Mouse (Mus musculus) mesoderm, embryonic 11.5 days (tissue): ENCODE data around the gene Lca5l.
"Not testable (repeated sequence)": the region's sequence is repeated elsewhere in the genome, so short reads cannot be mapped to it uniquely, and the experiment has no call there.

Experiments
- DNase-seq: peaks from one replicate; pipeline ENCODE4 v3.0.0-alpha.2; 2012; ENCODE audit warnings: low read depth, low spot score

Gene Lca5l

DNA sequence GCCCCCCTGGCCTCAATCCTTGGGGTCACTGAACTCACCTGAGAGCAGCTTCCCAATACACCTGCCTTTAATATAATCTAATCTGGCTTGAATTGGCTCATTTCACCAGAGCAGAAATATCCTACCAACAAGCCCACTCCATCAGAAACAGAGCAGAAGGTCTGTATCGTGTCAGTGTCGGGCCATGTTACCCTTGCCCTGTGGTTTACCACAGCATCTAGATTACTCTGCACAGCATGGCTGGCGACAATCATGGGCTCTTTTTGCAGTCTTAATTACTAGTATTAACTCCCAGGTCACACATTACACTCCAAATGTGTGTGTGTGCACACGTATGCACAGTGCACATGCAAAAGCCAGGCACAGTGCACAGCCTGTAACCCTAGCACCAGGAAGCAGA lies 23.2 kb downstream of the Lca5l start:
- DNase-seq = no peak

DNA sequence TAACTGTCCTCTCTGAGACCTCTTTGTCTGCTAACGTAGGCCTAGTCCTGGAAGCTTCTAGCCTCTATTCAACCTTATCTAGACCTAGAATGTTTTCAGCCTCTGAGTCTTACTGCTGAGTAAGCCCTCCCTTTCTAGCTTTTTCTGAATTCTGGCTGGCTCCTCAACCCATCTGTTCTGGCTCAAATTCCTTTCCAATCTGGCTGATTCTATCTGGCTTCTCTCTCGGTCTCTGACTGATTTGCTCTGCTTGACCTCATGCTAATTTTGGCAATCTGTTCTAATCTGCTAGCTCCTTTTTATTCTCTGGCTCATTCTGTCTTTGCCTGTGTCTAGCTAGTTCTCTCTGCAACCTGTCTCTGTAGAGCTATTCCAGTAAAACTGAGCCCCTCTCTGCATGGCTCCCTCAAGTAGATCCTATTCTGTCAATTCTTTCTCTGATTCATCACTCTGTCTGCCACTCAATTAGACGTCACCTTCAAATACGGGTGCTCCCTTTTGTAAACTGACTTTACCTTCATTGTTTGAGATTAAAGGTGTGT lies 26.3 kb downstream of the Lca5l start:
- DNase-seq = no peak

DNA sequence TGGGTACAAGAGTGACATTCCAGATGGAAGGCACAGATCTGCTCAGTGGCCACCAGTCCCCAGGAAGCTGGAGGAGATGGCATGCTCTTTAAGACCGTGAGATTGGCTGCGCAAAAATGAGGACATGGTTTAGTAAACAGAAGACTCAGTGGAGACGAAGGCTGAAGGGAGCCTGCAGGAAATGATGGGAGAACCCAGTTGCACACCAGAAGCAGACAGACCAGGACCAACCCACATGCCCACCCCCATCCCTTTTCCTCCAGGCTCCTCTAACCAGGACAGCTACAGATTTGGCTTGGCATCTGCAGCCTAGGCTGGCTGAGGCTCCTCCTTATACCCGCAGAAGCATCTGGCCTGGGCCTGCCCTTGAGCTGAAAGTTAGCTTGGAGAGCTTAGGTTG lies 30.7 kb downstream of the Lca5l start:
- DNase-seq = no peak

DNA sequence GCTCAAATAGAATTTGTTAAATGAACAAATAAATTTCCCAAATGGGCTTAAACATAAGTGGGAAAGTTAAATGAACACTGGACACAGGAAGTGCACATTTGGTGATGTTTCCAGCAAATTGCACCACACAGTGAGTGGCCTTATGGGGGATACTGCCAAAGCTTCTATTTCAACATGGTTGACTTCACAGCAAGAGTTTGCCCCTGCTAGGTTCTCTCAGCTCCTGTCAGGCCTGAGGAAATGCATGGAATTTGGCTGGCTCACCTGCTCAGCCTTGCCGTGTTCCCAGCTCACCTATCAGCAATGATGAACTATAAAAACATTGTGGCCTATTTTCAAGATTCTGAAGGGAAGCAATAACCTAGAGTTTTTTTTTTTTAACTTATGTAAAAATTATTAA lies 31.1 kb downstream of the Lca5l start:
- DNase-seq = no peak

DNA sequence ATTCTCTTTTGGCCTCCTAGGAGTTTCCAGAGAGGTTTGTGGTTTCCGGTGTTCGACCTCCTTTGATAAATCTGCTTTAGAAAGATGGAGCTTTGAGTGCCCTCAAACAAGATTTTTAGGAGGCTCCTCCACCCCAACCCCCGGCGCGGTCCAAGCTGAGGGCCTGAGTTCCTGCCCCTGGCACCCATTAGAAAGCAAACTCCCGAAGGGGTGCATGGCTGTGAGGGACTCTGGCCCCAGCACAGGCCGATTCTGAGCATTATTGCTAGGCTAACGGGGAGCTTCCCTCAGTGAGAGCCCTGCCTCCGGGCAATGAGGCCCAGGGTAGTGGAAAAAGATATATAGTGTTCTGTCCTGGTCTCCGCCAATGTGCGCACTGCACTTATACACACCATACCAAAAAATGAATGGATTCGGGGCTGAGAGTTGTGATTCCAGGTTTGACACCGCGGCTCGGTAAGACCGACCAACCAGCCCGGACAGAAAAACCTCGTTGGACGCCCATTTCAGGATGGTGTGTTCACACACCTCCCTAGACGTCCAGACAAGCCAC lies 32.2 kb downstream of the Lca5l start:
- DNase-seq = no peak

DNA sequence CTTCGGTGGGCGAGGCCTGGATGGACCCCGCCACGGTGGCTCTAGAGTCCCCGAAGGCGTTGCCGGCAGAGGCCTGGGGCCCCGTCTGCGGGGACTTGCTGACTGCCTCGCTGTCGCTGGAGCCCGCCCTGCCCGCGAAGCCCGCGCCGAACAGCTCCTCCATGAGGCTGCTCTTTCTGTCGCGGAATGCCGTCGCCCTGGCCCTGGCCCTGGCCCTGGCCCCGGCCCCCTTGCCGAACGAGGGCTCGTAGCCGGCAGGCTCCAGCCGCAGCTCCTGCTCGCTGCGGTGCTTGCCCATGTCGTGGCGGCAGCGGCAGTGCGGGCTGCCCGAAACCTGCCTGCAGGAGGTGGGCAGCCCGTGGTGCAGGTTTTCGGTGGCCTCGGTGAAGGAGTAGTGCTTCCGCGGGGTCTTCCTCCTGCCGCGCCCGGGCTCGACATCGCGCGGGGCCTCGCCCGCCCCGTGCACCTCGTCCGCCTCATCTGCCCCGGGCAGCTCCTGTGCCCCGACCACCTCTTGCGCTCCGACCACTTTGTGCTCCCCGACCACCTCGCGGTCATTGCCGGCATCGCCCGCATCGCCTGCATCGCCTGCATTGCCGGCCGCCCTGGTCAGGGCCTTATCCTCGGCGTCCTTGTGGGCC lies 32.9 kb downstream of the Lca5l start:
- peak; percentile 78 for DNase-seq

DNA sequence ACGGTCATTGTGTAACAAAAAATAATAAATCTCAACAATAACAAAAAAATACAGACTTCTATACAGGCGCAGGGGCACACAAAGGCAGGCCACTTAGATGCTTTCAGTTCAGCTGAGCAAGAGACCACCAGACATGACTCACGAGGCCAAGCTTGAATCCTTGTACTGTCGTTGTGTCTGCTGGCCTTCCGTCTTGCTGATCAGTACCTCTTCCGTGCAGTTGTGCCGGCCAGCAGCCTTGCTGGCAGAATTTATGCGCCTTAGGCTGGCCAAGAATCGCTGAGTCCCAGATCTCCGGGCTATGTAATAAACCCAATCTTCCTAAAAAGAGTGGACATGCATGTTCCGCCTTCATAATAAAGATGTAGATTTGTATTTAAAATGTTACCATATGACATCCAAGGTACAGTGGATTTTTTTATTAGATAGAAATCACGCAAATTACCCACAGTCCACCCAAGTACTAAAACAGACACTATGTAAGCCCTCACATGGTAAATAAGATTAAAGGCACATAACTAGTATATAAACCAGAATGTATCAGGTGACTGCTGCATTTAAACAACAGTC lies 33.5 kb downstream of the Lca5l start:
- DNase-seq = no peak

DNA sequence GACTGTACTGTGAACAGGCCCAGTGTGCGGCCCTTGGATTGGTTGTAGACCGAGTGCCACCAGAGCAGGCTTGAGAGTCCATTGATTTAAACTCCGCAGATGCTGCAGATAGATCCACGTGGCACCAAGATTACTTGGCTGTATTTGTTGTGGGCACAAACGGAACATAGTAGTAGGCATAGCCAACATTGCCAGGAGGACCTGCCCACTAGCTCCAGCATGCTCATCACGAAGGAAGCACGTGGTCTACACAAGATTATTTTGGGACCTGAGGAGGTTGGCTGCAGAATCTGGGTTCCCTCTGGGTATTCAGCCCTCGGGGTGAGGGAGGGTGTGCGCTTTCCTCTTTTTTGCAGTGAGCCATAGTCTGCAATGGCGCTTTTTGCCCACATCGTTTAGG lies 34.9 kb downstream of the Lca5l start:
- no peak for DNase-seq

DNA sequence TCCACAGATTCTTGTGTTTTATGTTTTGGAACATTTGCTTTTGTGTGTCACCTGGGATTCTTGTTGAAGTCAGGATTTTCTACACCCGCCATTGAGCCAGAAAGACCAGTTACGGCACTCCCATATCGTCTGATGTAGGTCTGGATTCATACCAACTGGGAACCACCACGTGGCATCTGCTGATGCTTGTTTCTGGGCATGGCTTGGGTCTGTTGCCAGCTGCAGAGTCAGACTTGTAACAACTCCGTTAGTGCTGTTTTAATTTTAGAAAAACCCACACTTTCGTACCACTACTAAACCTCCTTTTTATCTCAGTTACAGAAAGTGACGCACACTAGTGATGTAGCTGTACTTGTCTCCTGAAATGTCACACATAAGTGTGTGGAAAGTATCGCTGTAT lies 36.1 kb downstream of the Lca5l start:
- no peak for DNase-seq

DNA sequence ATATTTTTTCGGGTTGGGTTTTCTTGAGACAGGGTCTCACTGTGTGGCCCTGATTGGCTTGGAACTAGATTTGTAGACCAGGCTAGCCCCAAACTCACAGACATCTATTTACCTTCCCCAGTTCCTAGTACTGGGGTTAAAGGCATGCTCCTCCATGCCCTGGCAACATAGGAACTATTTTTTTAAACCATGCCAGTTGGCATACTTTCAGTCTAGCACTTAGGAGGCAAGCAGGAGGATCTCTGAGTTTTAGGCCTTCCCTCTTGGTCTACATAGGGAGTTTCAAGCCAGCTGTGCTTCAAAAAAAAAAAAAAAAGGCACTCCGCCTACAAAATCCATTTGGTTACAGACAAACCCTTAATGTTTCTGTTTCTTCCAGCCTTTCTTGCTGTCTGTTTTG lies 37.6 kb downstream of the Lca5l start:
- DNase-seq = no peak

DNA sequence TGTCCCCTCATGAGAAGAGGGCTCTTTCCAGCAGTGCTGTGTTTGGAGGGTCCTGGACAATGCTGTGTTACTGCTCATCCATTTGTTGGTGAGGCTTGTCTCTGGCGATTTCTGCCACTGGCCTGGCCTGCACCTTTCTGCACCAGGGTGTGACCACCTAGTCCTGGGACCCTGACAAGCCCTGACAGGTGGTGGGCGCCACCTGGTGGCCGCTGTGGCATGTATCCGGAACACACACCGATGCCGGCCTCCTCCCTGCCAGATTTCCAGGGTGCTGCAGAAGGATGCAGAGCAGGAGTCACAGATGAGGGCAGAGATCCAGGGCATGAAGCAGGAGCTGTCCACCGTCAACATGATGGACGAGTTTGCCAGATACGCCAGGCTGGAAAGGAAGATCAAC lies 40.5 kb downstream of the Lca5l start:
- peak; percentile 73 for DNase-seq

DNA sequence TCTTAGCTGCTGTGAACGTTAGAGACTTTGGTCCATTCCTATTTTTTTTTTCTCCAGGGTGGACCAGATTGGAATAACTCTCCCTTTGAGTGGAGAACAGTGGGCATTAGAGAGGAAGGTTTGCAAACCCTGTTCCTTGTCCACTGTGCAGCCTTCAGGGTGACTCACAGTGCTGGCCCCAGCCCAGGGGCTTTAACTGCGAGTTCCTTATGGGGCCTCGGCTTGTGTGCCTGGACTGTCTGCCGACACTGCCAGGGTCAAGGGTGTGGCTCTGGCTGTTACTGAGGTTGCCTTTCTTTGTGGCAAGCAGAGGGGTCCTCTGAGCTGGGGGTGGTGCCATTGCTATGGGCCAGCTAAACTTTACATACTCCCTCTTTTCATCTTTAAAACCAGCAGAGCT lies 41.1 kb downstream of the Lca5l start:
- DNase-seq = no peak

DNA sequence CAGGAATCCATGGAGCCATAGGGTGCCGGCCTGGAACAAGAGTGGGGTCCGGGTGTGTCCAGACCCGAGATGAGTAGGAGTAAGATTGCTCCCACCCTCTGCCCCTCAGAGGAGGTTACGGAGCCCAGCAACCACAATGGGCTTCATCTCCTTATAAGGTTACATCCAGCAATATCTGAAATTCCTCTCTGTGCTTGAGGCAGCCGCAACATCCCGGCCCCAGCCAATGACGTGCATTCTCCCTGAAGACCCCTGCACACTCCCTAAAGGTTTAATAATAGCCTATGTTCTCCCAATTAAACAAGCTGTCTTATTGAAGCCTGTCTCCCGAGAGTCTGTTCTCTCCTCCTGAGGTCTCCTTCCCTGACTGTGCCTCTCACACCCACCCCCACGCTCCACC lies 42.8 kb downstream of the Lca5l start:
- DNase-seq = no peak

DNA sequence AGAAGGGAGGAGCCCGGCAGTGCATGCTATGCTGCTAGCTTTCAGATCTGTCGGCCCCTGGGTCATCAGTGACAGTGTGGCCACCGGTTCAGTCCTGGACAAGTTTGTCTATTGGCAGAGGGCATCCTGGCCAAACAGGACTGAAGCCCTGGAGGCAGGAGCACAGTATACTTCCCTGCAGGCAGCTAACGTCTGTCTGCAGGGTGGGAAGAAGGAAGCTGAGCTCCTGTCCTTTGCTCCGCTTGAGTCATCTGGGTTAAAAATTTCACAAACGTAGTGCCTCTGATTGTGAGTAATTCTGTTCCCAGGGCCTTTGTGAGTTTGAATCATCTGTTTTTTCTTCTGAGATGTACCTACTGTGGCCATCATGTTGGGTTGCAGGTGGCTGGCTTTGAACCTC lies 43.2 kb downstream of the Lca5l start:
- DNase-seq = no peak

DNA sequence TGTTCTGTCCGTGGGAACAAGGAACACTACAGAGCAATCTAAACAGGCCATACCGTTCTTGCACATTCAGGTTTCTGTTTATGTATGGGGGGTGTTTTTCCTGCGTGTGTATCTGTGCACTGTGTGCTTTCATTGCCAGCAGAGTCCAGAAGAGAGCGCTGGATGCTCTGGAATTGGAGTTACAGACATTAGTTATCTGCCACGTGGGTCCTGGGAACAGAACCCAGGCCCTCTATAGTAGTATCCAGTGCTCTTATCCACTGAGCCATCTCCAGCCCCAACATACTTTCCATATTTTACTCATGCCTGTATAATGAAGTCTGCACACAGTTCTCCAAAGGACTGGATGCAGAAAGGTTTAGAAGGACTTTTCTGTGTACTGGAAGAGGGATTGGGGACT lies 46.3 kb downstream of the Lca5l start:
- DNase-seq = no peak

DNA sequence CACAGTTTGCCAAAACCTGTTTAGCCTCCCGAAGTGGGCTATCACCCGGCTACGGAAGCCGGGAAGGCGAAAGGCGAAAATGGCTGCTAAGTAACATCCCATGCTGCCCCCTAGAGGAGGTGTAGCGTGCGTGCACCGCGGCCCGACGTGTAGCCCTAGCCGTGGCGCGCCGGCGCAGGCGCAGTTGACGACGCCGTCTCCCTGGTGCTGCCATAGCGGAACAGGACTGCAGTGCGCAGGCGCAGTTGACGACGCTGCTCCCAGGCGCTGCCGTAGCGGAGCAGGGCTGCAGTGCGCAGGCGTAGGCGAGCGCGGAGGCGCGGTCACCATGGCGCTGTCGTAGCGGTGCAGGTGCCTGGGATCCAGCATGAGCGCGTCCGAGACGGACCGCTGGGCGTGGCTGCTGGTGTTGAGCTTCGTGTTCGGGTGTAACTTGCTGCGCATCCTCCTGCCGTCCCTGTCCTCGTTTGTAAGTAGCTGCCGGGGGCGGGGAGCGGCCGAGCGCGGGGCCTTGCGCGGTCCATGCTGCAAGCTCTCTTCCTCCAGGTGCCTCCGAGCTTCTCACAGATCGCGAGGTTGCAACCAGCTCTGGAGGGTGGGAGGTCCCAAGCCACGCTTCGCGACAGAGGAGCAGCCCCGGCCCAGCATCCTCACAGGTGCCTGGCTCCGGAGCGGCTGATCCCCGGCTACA lies 46.8 kb downstream of the Lca5l start, which contains the start of gene Wrb:
Gene Wrb (plus strand): TSS at position 298 of the 691 bp plus-strand sequence.
- peak; percentile 100 for DNase-seq

DNA sequence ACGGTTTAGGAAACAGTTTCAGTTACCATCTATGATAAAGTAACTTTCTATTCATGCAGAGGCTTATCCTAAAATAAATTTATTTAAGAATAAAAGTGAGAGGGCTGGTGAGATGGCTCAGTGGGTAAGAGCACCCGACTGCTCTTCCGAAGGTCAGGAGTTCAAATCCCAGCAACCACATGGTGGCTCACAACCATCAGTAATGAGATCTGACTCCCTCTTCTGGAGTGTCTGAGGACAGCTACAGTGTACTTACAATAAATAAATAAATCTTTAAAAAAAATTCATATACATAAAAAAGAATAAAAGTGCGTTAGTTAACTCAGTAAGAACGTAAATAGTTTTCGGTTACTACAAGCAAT lies 47.3 kb downstream of the Lca5l start:
- DNase-seq = not testable (repeated sequence)

DNA sequence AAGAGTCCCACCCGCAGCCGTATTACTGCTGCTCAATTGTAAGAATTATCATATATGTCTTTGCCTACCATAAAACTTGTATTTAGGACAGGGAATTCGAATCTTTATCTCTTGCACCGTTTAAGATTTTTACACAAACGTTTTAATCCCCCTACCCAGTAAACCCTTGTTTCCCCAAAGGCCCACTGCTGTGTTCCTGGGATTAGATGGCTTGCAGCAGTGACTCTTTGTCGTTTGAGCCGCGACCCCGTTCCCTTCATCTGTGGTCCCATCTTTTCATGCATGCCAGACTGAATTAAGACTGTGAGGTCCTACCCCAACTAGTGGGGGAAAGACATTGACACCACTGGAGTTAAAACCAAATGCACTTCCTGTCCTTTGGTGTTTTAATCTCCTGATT lies 63.6 kb downstream of the Lca5l start:
- peak; percentile 50 for DNase-seq

DNA sequence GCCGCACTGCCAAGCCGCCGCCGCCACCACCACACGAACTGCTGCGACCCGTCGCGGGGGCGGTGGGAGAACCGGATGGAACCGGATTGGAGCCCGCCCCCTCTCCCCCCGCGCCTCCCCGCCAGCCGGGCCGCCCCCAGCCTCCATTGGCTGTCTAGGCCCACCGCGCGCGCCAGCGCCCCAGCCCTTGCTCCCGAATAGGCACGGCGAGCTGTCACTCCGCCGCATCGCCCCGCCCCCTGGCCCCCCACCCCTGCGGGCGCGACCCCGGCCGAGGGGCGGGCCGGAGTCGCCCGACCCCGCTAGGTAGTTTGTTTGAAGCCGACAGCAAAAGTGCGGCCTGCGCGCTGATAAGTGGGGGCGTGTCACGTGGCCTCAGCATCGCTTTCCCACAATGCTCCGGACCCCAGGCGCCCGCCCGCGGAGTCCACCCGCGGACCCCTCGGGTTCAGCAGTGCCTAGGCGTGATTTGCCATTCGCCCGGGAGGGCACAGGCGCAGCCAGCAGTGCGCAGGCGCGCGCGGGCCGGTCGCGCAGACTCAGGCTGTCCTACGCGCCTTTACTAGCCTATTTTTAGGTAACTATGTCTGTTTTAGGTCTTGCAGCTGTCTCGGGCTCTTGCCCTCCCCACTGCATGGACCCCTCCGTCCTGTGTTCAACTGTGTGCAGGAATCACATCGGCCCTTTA lies 64.3 kb downstream of the Lca5l start, which contains the start of gene Hmgn1:
Gene Hmgn1 (minus strand): TSS at position 73 of the 688 bp plus-strand sequence.
- DNase-seq = peak; percentile 99

DNA sequence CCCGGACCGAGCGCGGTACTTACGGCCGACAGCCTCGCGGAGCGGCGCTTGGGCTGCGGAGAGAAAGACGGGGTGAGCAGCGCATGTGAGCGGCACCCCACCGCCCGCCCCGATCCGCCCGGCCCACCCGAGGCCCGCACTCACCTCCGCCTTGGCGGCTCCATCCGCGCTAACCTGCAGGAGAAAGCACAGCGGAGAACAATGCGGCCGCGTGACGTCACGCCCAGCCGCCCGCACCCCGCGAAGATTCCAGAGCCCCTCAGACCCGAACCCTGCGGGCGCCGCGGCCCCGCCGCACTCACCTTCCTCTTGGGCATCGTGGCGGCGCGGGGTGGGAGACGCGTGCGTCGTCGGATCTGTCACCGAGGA lies 64.8 kb downstream of the Lca5l start:
- DNase-seq = no peak

DNA sequence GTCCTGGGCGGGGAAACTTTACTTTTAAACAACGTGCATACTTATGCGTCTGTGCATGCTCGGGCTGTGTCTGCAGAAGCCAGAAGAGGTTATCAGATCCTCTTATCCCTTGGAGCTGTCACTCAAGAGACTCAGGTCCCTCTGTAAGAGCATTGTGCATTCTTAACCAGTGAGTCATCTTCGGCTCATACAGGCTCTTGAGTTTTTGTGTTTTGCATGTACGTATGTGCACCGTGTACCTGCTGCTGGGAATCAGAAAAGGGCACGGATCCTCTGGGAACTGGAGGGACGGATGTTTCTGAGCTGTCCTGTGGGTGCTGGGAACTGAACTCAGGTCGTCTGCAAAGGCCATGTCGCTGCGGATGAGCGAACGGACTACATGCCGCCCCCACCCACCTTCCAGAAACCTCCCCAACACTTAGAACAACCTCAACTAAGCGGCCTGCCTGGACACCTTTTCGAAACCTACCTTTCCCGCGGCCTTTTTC lies 65.3 kb downstream of the Lca5l start:
- peak; percentile 54 for DNase-seq
